Mouse (Mus musculus) left cerebral cortex, adult 18-20 months (tissue): ENCODE measurements around the gene Elf3. TPM values are rescaled to one million over a fixed set of nuclear protein-coding genes. Genes with fewer than 3 reads are reported as not detected.

Source experiments
- DNase-seq, 2 experiments: peaks; one replicate each; pipeline ENCODE4 v3.0.0; 2021 to 2022; ENCODE audit warnings: low spot score in 2 of 2, mixed read lengths in 1 of 2
- long read RNA-seq, 2 experiments: library from polyadenylated mRNA; stranded (forward); transcript quantifications; one replicate each; pipeline ENCODE4 v2.0.0; 2021
- total RNA-seq, 2 experiments: library from RNA; stranded (reverse); gene quantifications; 2 replicates each; pipeline ENCODE4 v1.2.3; 2021

Gene Elf3
- not detected for total RNA-seq
- long read RNA-seq, experiment 1: 0 reads
- long read RNA-seq, experiment 2: 0 reads

- no peak for DNase-seq
Observed at GRCm38 (mm10) chr1:135258380-135259127, at the start of gene Elf3. Elf3 (minus strand) TSS chr1:135258568.

- no peak for DNase-seq
Observed at GRCm38 (mm10) chr1:135290908-135291307, 32.5 kb upstream of the Elf3 start.

DNA sequence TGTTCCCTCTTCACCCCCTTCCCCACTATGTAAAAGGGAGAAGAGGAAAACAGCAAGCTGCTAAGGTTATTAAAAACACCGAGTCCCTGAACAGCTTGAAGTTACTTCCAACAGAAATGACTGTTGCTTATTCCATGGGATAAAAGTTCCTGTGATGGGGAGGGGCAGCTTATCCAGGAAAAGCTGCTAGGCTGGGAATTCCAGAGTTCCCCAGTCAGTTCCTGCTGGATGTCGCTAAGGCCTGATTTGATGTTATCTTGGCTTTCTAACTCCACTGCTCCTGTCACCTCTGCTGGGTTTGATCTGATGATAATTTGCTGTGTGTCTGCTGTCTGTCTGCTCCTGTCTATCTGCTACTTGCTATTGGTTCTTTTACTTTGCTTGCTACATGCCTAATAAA, 27.9 kb upstream of the Elf3 start:
- no peak for DNase-seq

DNA sequence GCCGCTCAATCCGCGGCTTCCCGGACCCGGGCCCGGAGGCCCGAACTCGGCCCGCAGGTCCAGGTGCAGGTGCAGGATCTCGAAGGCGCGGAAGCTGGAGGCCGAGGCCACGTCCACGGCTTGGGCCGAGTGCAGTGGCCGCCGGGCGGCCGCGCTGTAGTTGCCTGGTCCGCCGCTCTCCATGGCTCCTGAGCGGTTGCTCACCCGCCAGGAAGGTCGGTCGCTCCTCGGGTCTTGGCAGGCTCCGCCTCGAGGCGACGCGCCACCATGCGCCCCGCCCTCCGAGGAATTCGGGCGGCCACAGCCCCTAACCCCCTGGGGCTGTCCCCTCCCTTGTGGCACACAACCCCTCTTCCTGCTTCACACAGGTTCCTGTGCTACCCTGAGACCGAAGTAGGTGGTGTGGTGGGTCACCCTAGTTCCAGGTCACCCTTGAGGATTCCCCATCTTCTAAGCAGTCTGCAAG, 25.5 kb upstream of the Elf3 start, which contains the start of gene Rnpep:
Gene Rnpep, minus strand, starts transcription at position 259 of the 466 bp plus-strand sequence.
- peak; percentile 56 to 79 for DNase-seq

DNA sequence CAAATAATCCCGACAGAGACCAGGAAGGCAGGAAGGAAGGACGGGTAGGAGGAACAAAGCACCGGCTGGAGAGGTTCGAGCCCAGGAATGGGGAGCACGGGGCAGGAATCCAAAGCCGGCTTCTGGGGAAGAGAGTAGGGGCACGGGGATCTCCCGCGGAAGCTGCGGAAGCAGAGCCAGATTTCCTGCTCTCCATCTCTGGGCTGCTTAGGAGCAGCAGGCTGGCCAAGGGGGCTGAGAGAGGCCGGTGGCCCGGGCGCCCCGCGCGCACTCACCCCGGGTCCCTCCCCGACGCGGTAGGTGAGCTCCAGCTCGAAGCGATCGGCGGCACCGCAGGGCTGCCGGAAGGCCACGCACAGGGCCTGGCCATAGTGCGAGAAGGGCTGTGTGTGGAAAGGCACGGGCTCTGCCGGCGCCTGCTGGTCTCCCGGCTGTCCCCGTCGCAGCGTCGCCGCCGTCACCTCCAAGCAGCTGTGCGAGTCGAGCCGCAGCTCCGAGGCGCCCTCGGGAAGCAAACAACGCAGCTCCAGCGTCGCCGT, 25.0 kb upstream of the Elf3 start:
- peak; percentile 15 to 38 for DNase-seq

DNA sequence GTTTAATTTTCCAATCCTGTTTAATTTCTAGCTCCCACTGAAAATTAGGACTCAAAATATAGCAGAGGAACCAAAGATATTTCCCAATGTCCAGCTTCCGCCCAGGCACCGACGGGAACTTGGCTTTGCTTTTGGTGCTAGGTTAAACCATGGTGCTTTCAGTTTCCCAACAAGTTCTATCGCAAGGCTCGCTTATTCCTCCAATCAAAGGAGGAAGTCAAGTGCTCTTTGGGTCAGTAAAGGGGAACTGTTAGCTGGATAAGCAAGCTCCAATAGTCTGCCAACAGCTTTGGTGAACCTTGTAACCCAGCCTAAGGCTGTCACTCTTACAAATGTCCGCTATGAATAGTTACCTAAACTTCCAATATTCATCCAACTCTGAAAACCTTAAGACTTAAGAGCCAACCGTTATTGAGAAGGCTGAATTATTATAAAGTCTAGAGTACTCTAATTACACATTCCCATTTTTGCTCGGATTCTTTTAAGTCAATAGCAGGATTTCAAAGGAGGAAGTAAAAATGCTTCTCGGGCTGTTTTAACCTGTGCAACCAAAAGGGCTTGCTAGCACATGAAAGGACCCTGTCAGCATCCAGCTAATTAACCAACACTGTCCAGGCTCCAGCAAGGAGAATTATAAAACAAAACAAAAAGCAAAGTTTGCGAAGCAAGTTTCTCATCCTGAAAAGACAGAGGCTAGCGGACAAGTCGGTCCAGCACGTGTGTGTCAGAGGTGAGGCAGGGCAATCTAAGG, 24.3 kb upstream of the Elf3 start:
- no peak for DNase-seq

DNA sequence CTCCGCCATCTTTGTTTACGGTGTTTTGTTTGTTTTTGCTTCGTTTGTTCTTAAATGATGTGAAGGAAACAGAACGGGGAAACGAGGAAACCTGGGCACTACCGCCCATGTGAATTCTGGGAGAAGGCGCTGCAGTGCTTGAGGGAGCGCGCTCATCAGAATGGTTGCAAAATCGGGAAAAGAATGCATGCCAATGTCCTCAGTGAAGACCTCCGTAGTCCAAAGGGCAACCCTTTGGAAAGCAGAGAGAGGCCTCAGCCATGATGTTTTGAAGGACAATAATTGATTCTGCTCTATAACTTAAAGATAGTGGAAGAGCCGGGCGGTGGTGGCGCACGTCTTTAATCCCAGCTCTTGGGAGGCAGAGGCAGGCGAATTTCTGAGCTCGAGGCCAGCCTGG, 23.5 kb upstream of the Elf3 start:
- DNase-seq: no peak

GRCm38 (mm10) chr1:135280646-135281045, 22.3 kb upstream of the Elf3 start:
- DNase-seq: peak; percentile 52 to 53

GRCm38 (mm10) chr1:135271371-135271770, 13.0 kb upstream of the Elf3 start:
- DNase-seq: no peak

DNA sequence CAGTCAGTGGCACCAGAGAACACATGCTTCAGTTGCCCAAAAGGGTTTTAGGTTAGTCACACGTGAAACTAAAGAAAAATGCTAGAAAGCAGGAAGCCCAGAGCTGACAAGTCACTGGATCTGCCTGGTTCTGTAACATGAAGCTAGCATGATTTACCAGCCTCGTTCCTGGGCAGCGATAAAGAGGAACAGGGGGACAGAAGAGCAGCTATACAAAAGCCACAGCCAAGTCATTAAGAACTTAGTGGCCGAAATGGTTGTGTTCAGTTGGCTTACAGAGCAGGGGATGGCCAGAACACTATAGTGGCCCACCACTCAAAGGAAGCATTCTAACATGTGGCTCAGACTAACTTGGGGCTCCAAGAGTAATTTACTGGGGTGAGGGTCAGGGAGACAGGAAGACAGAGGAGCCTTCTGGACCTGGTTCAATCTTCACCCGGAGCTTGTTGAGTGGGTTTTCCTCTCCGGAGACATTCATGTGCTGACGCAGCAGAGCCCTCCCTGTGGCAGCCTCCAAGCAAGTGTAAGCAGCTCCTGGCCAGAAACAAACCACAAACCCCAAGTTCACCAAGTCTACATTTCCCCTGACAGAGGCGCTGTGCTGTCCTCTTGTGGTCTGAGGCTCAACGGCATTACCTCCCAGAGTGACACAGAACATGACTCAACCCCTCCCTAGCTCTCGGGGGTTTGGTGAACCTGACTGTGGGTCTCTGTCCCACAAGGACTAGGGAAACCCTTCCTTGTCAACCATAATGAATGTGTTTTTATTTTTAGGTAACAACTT, 9.5 kb upstream of the Elf3 start:
- DNase-seq: no peak

DNA sequence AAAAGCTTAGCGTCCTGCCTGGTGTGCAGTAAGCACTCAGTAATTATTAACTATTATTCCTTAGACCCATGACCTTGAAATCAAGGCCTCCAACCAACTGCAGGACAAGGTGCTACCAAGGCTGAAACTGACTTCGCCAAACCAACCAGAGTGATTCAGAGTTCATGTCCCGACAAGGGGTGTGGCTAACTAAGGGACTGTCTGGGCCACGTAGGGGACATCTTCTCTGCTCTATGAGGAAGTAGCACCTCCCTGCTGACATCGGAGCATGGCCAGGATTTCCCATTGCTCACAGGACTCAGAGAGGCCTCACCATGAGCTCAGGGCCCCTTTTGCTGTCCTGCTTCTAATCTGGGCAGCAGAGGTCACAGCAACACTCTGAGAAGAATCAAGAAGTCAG, 7.5 kb upstream of the Elf3 start:
- DNase-seq: no peak

DNA sequence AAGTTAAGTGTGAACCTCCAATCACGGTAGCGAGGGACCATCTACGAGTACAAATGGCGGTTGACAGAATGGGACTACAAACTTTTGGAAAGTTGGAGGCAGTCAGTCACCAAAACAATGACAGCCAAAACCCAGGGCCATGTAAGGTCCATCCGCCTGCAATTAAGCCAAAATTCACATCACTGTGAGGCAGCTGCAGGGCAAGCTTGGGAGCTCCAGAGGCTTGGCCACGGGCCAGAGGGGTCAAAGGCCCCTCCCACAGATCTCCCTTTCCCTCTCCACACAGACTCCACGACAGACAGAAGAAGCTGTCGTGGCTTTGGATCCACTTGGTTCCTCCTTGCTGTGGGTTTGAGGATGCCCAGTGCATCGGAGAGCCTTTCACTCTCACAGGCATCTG, 4.9 kb upstream of the Elf3 start:
- no peak for DNase-seq

DNA sequence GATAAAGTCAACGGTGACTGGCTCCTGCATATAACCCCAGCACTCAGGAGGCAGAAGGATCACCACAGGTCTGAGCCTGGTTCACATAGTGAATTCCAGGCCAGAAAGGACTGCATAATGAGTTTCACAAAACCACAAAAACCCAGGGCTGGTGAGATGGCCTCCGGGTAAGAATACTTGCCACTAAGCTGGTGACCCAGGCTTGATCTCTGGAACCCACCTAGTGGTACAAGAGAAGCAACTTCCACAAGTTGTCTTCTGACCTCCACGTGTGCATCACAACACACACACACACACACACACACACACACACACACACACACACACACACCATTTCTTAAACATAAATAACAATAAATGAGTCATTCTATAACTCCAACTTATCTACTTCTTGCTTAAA, 4.0 kb upstream of the Elf3 start:
- no peak for DNase-seq

- DNase-seq: no peak
Observed at GRCm38 (mm10) chr1:135260931-135261330, 2.6 kb upstream of the Elf3 start.

DNA sequence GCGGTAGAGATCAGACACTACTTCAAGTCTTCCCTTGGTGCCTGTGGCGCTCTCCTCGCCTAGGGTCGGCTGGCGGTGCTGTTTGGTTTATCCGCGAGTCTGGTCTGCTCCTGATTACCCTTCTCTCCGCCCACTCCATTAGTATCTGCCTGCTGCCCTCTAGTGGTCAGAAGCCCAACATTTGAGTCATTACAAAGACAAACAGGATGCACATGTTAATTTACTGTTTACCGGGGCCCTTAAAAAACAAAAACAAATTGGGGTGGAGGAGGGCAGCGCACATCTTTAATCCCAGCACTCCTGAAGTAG, 714 bp upstream of the Elf3 start:
- peak; percentile 58 to 82 for DNase-seq

- no peak for DNase-seq
Observed at GRCm38 (mm10) chr1:135256299-135256698, 2.1 kb downstream of the Elf3 start.

GRCm38 (mm10) chr1:135252854-135253253, 5.5 kb downstream of the Elf3 start:
- no peak for DNase-seq

DNA sequence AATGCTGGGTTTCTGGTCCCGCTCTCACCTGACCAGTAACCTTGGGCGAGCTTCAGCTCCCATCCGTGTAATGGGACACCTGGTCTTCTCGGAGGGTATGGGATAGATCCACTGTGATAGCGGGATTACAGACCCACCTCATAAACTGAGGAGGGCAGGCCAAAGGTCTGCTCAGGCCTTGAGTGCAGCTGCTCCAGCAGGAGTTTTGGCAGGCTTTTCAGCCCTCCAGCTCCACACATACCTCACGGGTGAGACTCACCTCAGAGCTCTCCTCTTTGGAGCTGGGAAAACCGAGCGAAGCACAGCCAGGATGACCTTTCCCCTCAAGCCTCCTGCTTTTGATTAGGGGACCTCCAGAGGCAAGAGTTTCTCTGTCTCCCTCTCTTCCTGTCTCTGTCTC, 7.0 kb downstream of the Elf3 start:
- DNase-seq: no peak

DNA sequence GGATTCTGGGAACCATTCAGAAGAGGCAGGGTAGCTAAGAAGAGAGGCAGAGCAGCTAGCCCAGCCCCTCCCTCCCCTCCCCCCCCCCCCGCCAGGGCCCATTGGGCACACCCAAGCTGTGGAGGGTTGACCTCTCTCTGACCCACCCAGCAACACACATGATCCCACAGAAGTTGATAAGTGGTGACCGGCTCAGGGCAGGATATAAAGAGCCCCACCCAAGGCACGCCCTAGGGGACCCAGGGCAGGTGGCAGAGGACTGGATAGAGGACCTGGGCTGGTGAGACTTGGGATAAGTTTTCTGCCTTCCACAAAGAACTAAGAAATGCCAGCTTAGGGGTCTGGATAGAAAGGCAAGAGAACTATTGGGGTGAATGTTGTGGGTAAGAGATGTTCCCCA, 7.7 kb downstream of the Elf3 start:
- DNase-seq: no peak

- peak; percentile 34 to 46 for DNase-seq
Observed at GRCm38 (mm10) chr1:135248434-135248850, 9.9 kb downstream of the Elf3 start.

- DNase-seq: no peak
Observed at GRCm38 (mm10) chr1:135244014-135244413, 14.4 kb downstream of the Elf3 start.
